Mouse (Mus musculus): ENCODE measurements around the gene Aox3. TPM values are rescaled to one million over a fixed set of nuclear protein-coding genes. Genes with fewer than 3 reads are reported as not detected.

The Aox3 gene
- polyA plus RNA-seq, 2 experiments: 0.12 to 0.53 TPM

- Histone ChIP-seq H3K27me3 (ENCODE audit: control insufficient read depth, insufficient read depth, low read length) (no peaks in the 10 kb centered on the region), H3K36me3 (ENCODE audit: control insufficient read depth, insufficient read depth, low read length) (no peaks in the 10 kb centered on the region), H3K4me3 (replicated peaks; ENCODE audit: low read length) (no peak overlapping the region), H3K27ac (replicated peaks; ENCODE audit: low read depth, low read length) (no peak overlapping the region), H3K9ac (ENCODE audit: low read depth, low read length, severe bottlenecking) (no peak overlapping the region), H3K9me3 (ENCODE audit: control insufficient read depth, low read length) (no peaks in the 10 kb centered on the region), H3K4me1 (ENCODE audit: control insufficient read depth, insufficient read depth, low read length) (no peaks in the 10 kb centered on the region), H3K4me2 (replicated peaks; ENCODE audit: low read depth, low read length, severe bottlenecking) (no peak overlapping the region)
- DNase-seq (ENCODE audit: low spot score): no peak
- ATAC-seq (ENCODE audit: low FRiP score, low read depth): no peak
- no peak for TF ChIP-seq POLR2A (IDR thresholded peaks at IDR 0.05; ENCODE audit: borderline replicate concordance, extremely low read depth, insufficient read depth, insufficient read length)
- WGBS: 77% methylated on average over 3 of the region's 3 CpGs
These were observed 21.7 kb upstream of the Aox3 start for GRCm38 (mm10) chr1:58091213-58091612.

- TF ChIP-seq POLR2A (IDR thresholded peaks at IDR 0.05; ENCODE audit: borderline replicate concordance, extremely low read depth, insufficient read depth, insufficient read length): no peak
- no peak overlapping the region for H3K27ac ChIP-seq (replicated peaks; ENCODE audit: low read depth, low read length)
- no peaks in the 10 kb centered on the region for H3K4me1 ChIP-seq (ENCODE audit: control insufficient read depth, insufficient read depth, low read length)
- 81% methylated on average over 2 of the region's 2 CpGs for WGBS
- H3K27me3 ChIP-seq (ENCODE audit: control insufficient read depth, insufficient read depth, low read length): no peaks in the 10 kb centered on the region
- no peak overlapping the region for H3K9ac ChIP-seq (ENCODE audit: low read depth, low read length, severe bottlenecking)
- no peak for ATAC-seq (ENCODE audit: low FRiP score, low read depth)
- no peaks in the 10 kb centered on the region for H3K9me3 ChIP-seq (ENCODE audit: control insufficient read depth, low read length)
- no peak overlapping the region for H3K4me3 ChIP-seq (replicated peaks; ENCODE audit: low read length)
- DNase-seq (ENCODE audit: low spot score): no peak
- H3K36me3 ChIP-seq (ENCODE audit: control insufficient read depth, insufficient read depth, low read length): no peaks in the 10 kb centered on the region
- H3K4me2 ChIP-seq (replicated peaks; ENCODE audit: low read depth, low read length, severe bottlenecking): no peak overlapping the region
These were observed 20.9 kb upstream of the Aox3 start for GRCm38 (mm10) chr1:58091992-58092560.

- DNase-seq (ENCODE audit: low spot score) (no peak), ATAC-seq (ENCODE audit: low FRiP score, low read depth) (no peak)
- no peak overlapping the region for H3K4me3 ChIP-seq (replicated peaks; ENCODE audit: low read length)
- no peak for TF ChIP-seq POLR2A (IDR thresholded peaks at IDR 0.05; ENCODE audit: borderline replicate concordance, extremely low read depth, insufficient read depth, insufficient read length)
- no peaks in the 10 kb centered on the region for H3K4me1 ChIP-seq (ENCODE audit: control insufficient read depth, insufficient read depth, low read length)
- no peaks in the 10 kb centered on the region for H3K27me3 ChIP-seq (ENCODE audit: control insufficient read depth, insufficient read depth, low read length)
- no peaks in the 10 kb centered on the region for H3K36me3 ChIP-seq (ENCODE audit: control insufficient read depth, insufficient read depth, low read length)
- no peak overlapping the region for H3K9ac ChIP-seq (ENCODE audit: low read depth, low read length, severe bottlenecking)
- no peak overlapping the region for H3K27ac ChIP-seq (replicated peaks; ENCODE audit: low read depth, low read length)
- H3K9me3 ChIP-seq (ENCODE audit: control insufficient read depth, low read length): no peaks in the 10 kb centered on the region
- 88% methylated on average over 6 of the region's 6 CpGs for WGBS
- H3K4me2 ChIP-seq (replicated peaks; ENCODE audit: low read depth, low read length, severe bottlenecking): no peak overlapping the region
These were observed 15.6 kb upstream of the Aox3 start for GRCm38 (mm10) chr1:58097338-58097737.

- Histone ChIP-seq H3K27me3 (ENCODE audit: control insufficient read depth, insufficient read depth, low read length) (no peaks in the 10 kb centered on the region), H3K9ac (ENCODE audit: low read depth, low read length, severe bottlenecking) (no peak overlapping the region), H3K9me3 (ENCODE audit: control insufficient read depth, low read length) (no peaks in the 10 kb centered on the region), H3K4me2 (replicated peaks; ENCODE audit: low read depth, low read length, severe bottlenecking) (no peak overlapping the region), H3K36me3 (ENCODE audit: control insufficient read depth, insufficient read depth, low read length) (no peaks in the 10 kb centered on the region), H3K4me1 (ENCODE audit: control insufficient read depth, insufficient read depth, low read length) (no peaks in the 10 kb centered on the region), H3K4me3 (replicated peaks; ENCODE audit: low read length) (no peak overlapping the region), H3K27ac (replicated peaks; ENCODE audit: low read depth, low read length) (no peak overlapping the region)
- TF ChIP-seq POLR2A (IDR thresholded peaks at IDR 0.05; ENCODE audit: borderline replicate concordance, extremely low read depth, insufficient read depth, insufficient read length): no peak
- ATAC-seq (ENCODE audit: low FRiP score, low read depth) (no peak), DNase-seq (ENCODE audit: low spot score) (no peak)
These were observed 13.8 kb upstream of the Aox3 start for GRCm38 (mm10) chr1:58099119-58099518.

- DNase-seq (ENCODE audit: low spot score): no peak
- ATAC-seq (ENCODE audit: low FRiP score, low read depth): no peak
- Histone ChIP-seq H3K9me3 (ENCODE audit: control insufficient read depth, low read length) (no peaks in the 10 kb centered on the region), H3K27me3 (ENCODE audit: control insufficient read depth, insufficient read depth, low read length) (no peaks in the 10 kb centered on the region), H3K4me3 (replicated peaks; ENCODE audit: low read length) (no peak overlapping the region), H3K4me1 (ENCODE audit: control insufficient read depth, insufficient read depth, low read length) (no peaks in the 10 kb centered on the region), H3K27ac (replicated peaks; ENCODE audit: low read depth, low read length) (no peak overlapping the region), H3K4me2 (replicated peaks; ENCODE audit: low read depth, low read length, severe bottlenecking) (no peak overlapping the region), H3K36me3 (ENCODE audit: control insufficient read depth, insufficient read depth, low read length) (no peaks in the 10 kb centered on the region), H3K9ac (ENCODE audit: low read depth, low read length, severe bottlenecking) (no peak overlapping the region)
- 69% methylated on average over 2 of the region's 2 CpGs for WGBS
- TF ChIP-seq POLR2A (IDR thresholded peaks at IDR 0.05; ENCODE audit: borderline replicate concordance, extremely low read depth, insufficient read depth, insufficient read length): no peak
These were observed 11.3 kb upstream of the Aox3 start for GRCm38 (mm10) chr1:58101531-58102146.

Measured in limb, embryonic 14.5 days (tissue).